Mouse (Mus musculus) limb, embryonic 14.5 days (tissue): Measurements from ENCODE around the gene Bend3. TPM values are rescaled to one million over a fixed set of nuclear protein-coding genes. Genes with fewer than 3 reads are reported as not detected.
A peak's percentile ranks its signal among the peaks of the same experiment; 100 is the strongest.

Experiments used
- ATAC-seq: fragments of 200-750 bp; cut with Nextera tagmentation; 2 replicates; pipeline ENCODE4 v1.8.0; 2017; ENCODE audit warnings: low read depth, moderate number of reproducible peaks, moderate TSS enrichment; ENCODE audit not compliant: low FRiP score
- DNase-seq: peaks from one replicate; pipeline ENCODE4 v3.0.0-alpha.2; 2015; ENCODE audit warnings: low spot score
- H3K27ac ChIP-seq: fragments of 300-500 bp; sonication (generic); replicated peaks from 2 replicates; pipeline ENCODE4 v1.5.1; 2014; ENCODE audit warnings: low read depth, mild to moderate bottlenecking, low read length, moderate library complexity, mixed read lengths
- H3K27me3 ChIP-seq: fragments of 300-500 bp; sonication (generic); 2 replicates; pipeline ENCODE4 v1.6.1; 2014; ENCODE audit warnings: low read length, mixed read lengths; ENCODE audit not compliant: control insufficient read depth, insufficient read depth
- H3K36me3 ChIP-seq: fragments of 300-500 bp; sonication (generic); 2 replicates; pipeline ENCODE4 v1.6.1; 2014; ENCODE audit warnings: mild to moderate bottlenecking, low read length, moderate library complexity, mixed read lengths; ENCODE audit not compliant: control insufficient read depth, insufficient read depth
- H3K4me1 ChIP-seq: fragments of 300-500 bp; sonication (generic); 2 replicates; pipeline ENCODE4 v1.6.1; 2014; ENCODE audit warnings: antibody characterized with exemption, low read length, mixed read lengths; ENCODE audit not compliant: control insufficient read depth, insufficient read depth
- H3K4me2 ChIP-seq: fragments of 300-500 bp; sonication (generic); replicated peaks from 2 replicates; pipeline ENCODE4 v1.6.1; 2014; ENCODE audit warnings: low read depth, mild to moderate bottlenecking, low read length, moderate library complexity; ENCODE audit not compliant: severe bottlenecking
- H3K4me3 ChIP-seq: fragments of 300-500 bp; sonication (generic); replicated peaks from 2 replicates; pipeline ENCODE4 v1.5.1; 2014; ENCODE audit warnings: low read length
- H3K9ac ChIP-seq: fragments of 300-500 bp; sonication (generic); 2 replicates; pipeline ENCODE4 v1.6.1; 2014; ENCODE audit warnings: mild to moderate bottlenecking, low read depth, low read length, moderate library complexity; ENCODE audit not compliant: severe bottlenecking
- H3K9me3 ChIP-seq: fragments of 300-500 bp; sonication (generic); 2 replicates; pipeline ENCODE4 v1.6.1; 2016; ENCODE audit warnings: low read length; ENCODE audit not compliant: control insufficient read depth
- POLR2A ChIP-seq: fragments of 200-500 bp; IDR thresholded peaks from 2 replicates; pipeline ENCODE4 v1.8.0; 2012; ENCODE audit warnings: inconsistent platforms, mild to moderate bottlenecking, moderate library complexity, borderline replicate concordance; ENCODE audit not compliant: insufficient read depth, insufficient read length; ENCODE audit errors: extremely low read depth
- WGBS: fragments of 180-500 bp; shearing (Covaris S2); extraction: QIAGEN DNeasy Blood & Tissue Kit; methylation state at CpG from one replicate; pipeline ENCODE4 v1.1.7; 2014; 5-methylcytosine and 5-hydroxymethylcytosine counted together
- polyA plus RNA-seq, 2 experiments: library from polyadenylated mRNA; depleted of rRNA in 1 of 2; stranded (reverse) in 1 of 2; unstranded in 1 of 2; fragments of >200 nt; fragmentation: Nextera tagmentation in 1 of 2; extraction: Ambion mirVana in 1 of 2; gene quantifications; 2 replicates each; pipeline versions ENCODE4 v1.2.1 to v1.2.3; 2012 to 2014

The Bend3 gene
- polyA plus RNA-seq (2012; rRNA removed) (9.8 and 11.4 TPM in 2 replicates), polyA plus RNA-seq (2014; fragmentation: Nextera tagmentation; extraction: Ambion mirVana) (5.0 and 6.1 TPM in 2 replicates)

DNA sequence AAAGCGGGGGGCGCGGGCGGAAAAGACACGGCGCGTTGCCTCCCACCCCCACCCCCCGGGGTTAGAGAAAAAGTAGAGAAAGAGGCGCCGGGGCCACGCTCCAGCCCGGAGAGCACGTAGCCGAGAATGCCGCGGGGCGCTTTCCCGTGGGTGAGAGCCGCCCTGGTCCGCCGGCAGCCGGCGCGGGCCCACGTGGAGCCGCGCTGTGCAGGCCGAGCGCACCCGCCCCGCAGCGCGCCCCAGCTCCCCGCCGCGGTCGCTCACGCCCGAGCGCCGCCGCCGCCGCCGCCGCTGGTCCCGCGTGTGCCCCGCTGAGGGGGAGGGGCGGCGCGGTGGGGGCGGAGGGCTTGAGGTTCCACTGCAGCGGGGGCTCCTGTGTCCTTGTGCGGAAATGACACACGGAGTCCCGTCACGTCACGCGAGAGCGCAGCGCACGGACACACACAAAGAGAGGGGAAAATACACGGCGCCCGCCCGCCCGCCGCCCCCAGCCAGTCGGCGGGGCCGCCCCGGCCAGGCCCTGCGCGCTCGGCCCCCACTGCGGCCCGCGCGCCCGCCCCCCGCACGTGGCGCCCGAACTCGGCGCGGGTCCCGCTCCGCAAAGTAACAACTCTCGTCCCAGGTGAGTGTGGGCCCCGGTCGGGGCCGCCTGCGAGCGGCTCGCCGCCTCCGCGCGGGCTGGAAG lies at the start of gene Bend3:
Gene Bend3 (plus strand): TSS at position 81 of the 685 bp plus-strand sequence.
- 0% methylated on average over 22 of the region's 101 CpGs for WGBS
- peak; percentile 58 for DNase-seq
- TF ChIP-seq POLR2A: no peak

DNA sequence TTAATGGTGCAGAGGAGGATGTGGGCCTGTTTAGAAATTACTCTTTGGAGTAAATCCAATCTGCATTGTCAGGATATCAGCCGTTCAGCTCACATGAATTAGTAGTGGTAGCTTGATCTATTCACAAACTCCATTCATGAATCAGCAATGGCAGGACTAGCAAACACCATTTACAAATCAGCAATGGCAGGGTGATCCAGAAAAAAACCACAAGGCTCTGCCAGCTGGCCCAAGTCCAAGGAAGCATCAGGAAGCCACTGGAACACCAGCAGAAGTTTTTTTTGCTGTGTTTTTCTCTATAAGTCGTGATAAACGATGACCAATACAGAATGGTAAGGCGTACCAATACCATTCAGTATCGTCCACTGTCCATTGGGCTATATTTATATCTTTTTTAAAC lies 48.0 kb upstream of the Bend3 start:
- 96% methylated on average over 5 of the region's 5 CpGs for WGBS
- H3K27ac ChIP-seq: no peak overlapping the region
- H3K9me3 ChIP-seq: no peaks in the 10 kb centered on the region
- no peak overlapping the region for H3K9ac ChIP-seq
- no peak for DNase-seq
- ATAC-seq: no peak
- no peaks in the 10 kb centered on the region for H3K4me1 ChIP-seq
- no peaks in the 10 kb centered on the region for H3K27me3 ChIP-seq
- no peak for TF ChIP-seq POLR2A
- H3K4me3 ChIP-seq: no peak overlapping the region
- no peak overlapping the region for H3K4me2 ChIP-seq
- H3K36me3 ChIP-seq: no peaks in the 10 kb centered on the region

More for the DNA sequence above, at the start of gene Bend3:
- Histone ChIP-seq H3K27ac (peak within 1 kb of the TSS; percentile 99), H3K4me1 (peaks cover 33% of the 10 kb centered on the region), H3K9me3 (no peaks in the 10 kb centered on the region), H3K4me3 (peak within 1 kb of the TSS; percentile 80), H3K36me3 (no peaks in the 10 kb centered on the region), H3K4me2 (peak within 1 kb of the TSS; percentile 82), H3K27me3 (no peaks in the 10 kb centered on the region), H3K9ac (peak within 1 kb of the TSS; percentile 97)
- peak; percentile 76 for ATAC-seq

DNA sequence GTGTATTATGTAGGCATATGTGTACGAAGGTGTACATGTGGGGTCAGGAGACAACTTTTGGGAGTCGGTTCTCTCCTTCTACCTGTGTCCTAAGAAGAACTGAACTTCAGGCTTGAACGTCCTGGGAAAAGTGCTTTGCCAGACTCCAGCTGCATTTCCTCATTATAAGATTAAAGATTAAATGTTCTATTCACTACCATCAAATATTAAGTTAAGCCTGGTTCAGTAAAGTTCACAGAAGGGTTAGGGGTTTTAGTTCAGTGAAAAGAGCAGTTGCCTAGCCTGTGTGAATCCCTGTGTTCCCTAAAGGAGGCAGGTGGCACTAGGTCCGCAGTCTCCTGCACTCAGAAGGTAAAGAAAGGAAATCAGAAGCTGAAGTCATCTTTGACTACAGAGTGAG lies 44.3 kb upstream of the Bend3 start:
- no peak overlapping the region for H3K9ac ChIP-seq
- no peak overlapping the region for H3K27ac ChIP-seq
- TF ChIP-seq POLR2A: no peak
- no peaks in the 10 kb centered on the region for H3K9me3 ChIP-seq
- H3K4me1 ChIP-seq: peaks cover 4% of the 10 kb centered on the region
- H3K27me3 ChIP-seq: no peaks in the 10 kb centered on the region
- no peak overlapping the region for H3K4me2 ChIP-seq
- H3K36me3 ChIP-seq: no peaks in the 10 kb centered on the region
- WGBS: 87% methylated on average over 4 of the region's 4 CpGs
- H3K4me3 ChIP-seq: no peak overlapping the region
- DNase-seq (no peak), ATAC-seq (no peak)

DNA sequence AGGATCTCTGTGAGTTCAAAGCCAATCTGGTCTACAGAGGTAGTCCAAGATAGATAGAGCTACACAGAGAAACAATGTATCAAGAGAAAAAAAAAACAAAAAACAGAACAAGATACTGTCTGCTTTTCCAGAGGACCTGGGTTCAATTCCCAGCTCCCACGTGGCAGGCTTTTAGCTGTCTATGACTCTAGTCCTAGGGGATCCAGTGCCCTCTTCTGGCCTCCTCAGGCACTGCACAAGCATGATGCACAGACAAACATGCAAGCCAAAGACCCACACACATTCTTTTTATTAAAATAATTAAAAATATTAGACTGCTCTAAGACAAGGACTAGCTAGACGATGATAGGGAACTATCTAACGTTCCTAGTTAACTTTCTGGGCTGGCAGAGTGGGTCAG lies 42.9 kb upstream of the Bend3 start:
- H3K4me3 ChIP-seq: no peak overlapping the region
- H3K4me1 ChIP-seq: peaks cover 11% of the 10 kb centered on the region
- no peak overlapping the region for H3K27ac ChIP-seq
- H3K9me3 ChIP-seq: no peaks in the 10 kb centered on the region
- H3K4me2 ChIP-seq: no peak overlapping the region
- ATAC-seq: no peak
- H3K27me3 ChIP-seq: no peaks in the 10 kb centered on the region
- no peak for DNase-seq
- no peaks in the 10 kb centered on the region for H3K36me3 ChIP-seq
- no peak for TF ChIP-seq POLR2A
- 90% methylated on average over 3 of the region's 3 CpGs for WGBS
- H3K9ac ChIP-seq: no peak overlapping the region

DNA sequence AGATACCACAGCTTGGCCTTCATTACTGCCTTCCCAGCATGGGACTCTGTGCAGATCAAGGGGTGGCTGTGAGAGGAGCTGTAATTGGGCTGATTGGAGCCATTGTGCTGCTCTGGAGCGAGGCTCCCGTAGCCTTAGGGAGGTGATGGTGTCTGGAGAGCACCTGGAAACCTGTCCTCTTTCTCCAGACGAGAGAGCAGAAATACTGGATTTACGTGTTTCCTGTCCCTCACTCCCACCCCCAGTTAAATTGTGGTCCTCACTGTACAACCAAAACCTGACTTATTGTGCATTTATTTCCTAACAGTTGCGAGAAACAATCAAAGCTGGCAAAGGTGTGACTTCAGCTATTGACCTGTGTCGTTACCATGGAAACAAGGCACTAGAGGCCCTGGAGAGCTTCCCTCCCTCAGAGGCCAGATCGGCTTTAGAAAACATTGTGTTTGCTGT lies 39.1 kb upstream of the Bend3 start:
- Histone ChIP-seq H3K4me2 (no peak overlapping the region), H3K27me3 (no peaks in the 10 kb centered on the region), H3K4me1 (peaks cover 11% of the 10 kb centered on the region), H3K9me3 (no peaks in the 10 kb centered on the region), H3K36me3 (no peaks in the 10 kb centered on the region), H3K4me3 (no peak overlapping the region), H3K27ac (no peak overlapping the region; the same call in 1 of the 2 replicates), H3K9ac (no peak overlapping the region)
- DNase-seq: no peak
- 10% methylated on average over 7 of the region's 7 CpGs for WGBS
- no peak for TF ChIP-seq POLR2A
- no peak for ATAC-seq

DNA sequence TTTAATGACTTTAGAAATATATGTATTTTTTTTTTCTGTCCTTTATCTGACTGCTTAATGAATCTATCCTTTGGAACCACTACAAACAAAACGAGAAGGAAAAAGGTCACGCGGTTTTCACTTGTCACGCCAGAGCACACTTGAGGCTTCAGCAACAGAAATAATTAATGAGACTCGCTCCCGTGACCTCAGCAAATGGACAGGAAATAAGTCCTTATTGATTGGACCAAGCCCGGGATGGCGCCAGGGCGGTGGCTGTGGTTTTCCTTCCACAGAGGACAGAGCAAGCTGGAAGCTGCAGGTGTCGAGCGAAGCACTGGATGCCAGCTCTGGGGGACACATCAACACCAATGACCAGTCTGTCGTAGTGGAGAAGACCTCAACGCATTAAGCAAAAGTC lies 38.6 kb upstream of the Bend3 start:
- Histone ChIP-seq H3K27me3 (no peaks in the 10 kb centered on the region), H3K36me3 (no peaks in the 10 kb centered on the region), H3K27ac (no peak overlapping the region), H3K4me2 (no peak overlapping the region), H3K9me3 (no peaks in the 10 kb centered on the region), H3K9ac (no peak overlapping the region), H3K4me3 (no peak overlapping the region), H3K4me1 (peaks cover 11% of the 10 kb centered on the region)
- no peak for DNase-seq
- 45% methylated on average over 13 of the region's 13 CpGs for WGBS
- no peak for ATAC-seq
- TF ChIP-seq POLR2A: no peak
